7 mouse cellular contexts compared by ENCODE assay signal in the genomic region with DNA sequence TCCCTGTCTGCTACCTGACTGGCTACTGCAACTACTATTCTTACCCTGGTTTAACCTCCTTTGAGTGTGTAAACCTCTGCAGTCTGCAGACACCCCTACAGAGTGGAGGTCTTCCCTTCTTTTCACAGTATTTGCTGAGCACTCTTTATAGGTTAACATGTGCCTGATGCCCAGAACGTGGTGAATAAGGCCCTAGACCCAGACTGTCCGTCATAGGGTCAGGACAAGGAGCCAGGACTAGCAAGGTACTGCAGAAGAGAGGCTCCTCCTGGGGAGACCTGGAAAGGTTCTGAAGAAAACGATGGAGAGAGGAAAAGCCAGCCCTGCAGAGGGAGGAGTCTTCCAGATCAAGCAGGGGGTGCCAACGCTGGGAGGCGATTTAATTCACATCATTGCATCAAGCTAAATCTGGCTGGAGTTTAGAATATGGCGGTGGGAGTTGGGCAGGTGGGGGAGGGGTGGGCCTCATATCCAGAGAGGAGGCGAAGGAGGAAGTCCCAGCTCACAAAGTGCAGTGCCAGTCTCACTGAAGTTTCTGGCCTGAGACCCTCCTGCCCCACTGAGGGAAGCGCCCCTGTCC. TPM values are rescaled to one million over a fixed set of nuclear protein-coding genes. Genes with fewer than 3 reads are reported as not detected.
DNase-seq lines count a peak whose midpoint lies in the region; ATAC-seq lines count a peak whose summit lies in the region.

No protein-coding gene starts in this region.

- H3K27me3 ChIP-seq in liver, embryonic 11.5 days (replicated peaks; ENCODE audit: control insufficient read depth, insufficient read depth, low read length): peaks cover 42% of the 10 kb centered on the region
- no peaks in the 10 kb centered on the region; the same call in 1 of the 2 replicates for H3K27me3 ChIP-seq in forebrain, embryonic 12.5 days
- H3K27me3 ChIP-seq in limb, embryonic 12.5 days: no peaks in the 10 kb centered on the region

- no peak overlapping the region for H3K27ac ChIP-seq in liver, embryonic 11.5 days (ENCODE audit: low read depth, low read length)
- H3K27ac ChIP-seq in forebrain, embryonic 12.5 days: peak overlapping the region; percentile 83
- H3K27ac ChIP-seq in limb, embryonic 12.5 days: peak overlapping the region; percentile 60

- H3K4me3 ChIP-seq in liver, embryonic 11.5 days (ENCODE audit: low read depth, low read length): peak overlapping the region; percentile 67
- H3K4me3 ChIP-seq in forebrain, embryonic 12.5 days (replicated peaks): peak overlapping the region; percentile 85
- H3K4me3 ChIP-seq in limb, embryonic 12.5 days (replicated peaks): peak overlapping the region; percentile 84

- no peak for DNase-seq in liver, embryonic 11.5 days (ENCODE audit: low spot score)
- no peak for DNase-seq in liver
- peak; percentile 26 for DNase-seq in retina, embryonic 14.5 days (ENCODE audit: low spot score)
- DNase-seq in cerebellum, postnatal 36 days: no peak
- no peak for DNase-seq in lung, postnatal 25 days (ENCODE audit: low spot score)

- H3K9ac ChIP-seq in liver, embryonic 11.5 days (ENCODE audit: low read depth, low read length): no peak overlapping the region; the same call in 1 of the 2 replicates
- H3K9ac ChIP-seq in forebrain, embryonic 12.5 days: peak overlapping the region; percentile 81; the same call in 1 of the 2 replicates
- H3K9ac ChIP-seq in limb, embryonic 12.5 days (replicated peaks): peak overlapping the region; percentile 86; the same call in 1 of the 2 replicates

- H3K9me3 ChIP-seq in liver, embryonic 11.5 days (ENCODE audit: control insufficient read depth, low read length): 0 out of 2 replicates have a peak, but pooled peaks cover 2% of the 10 kb centered on the region
- H3K9me3 ChIP-seq in forebrain, embryonic 12.5 days: peaks cover 6% of the 10 kb centered on the region; the same call in 1 of the 2 replicates
- peaks cover 7% of the 10 kb centered on the region; the same call in 1 of the 2 replicates for H3K9me3 ChIP-seq in limb, embryonic 12.5 days

- H3K4me1 ChIP-seq in liver, embryonic 11.5 days (replicated peaks; ENCODE audit: control insufficient read depth, insufficient read depth, low read length): peaks cover 14% of the 10 kb centered on the region
- H3K4me1 ChIP-seq in forebrain, embryonic 12.5 days: peaks cover 21% of the 10 kb centered on the region
- H3K4me1 ChIP-seq in limb, embryonic 12.5 days (replicated peaks): peaks cover 37% of the 10 kb centered on the region

- no peak for ATAC-seq in liver, embryonic 11.5 days (replicated peaks; ENCODE audit: low FRiP score)
- no peak for ATAC-seq in forebrain, embryonic 12.5 days (ENCODE audit: low FRiP score)
- ATAC-seq in limb, embryonic 12.5 days (ENCODE audit: insufficient number of reproducible peaks, insufficient read depth, low FRiP score, low TSS enrichment, low read depth): no peak

- WGBS in liver, embryonic 11.5 days: 26% methylated on average over 8 of the region's 8 CpGs
- 24% methylated on average over 8 of the region's 8 CpGs for WGBS in forebrain, embryonic 12.5 days
- WGBS in limb, embryonic 12.5 days: 30% methylated on average over 8 of the region's 8 CpGs

- peak overlapping the region; percentile 98 for H3K4me2 ChIP-seq in liver, embryonic 11.5 days
- peak overlapping the region; percentile 94 for H3K4me2 ChIP-seq in forebrain, embryonic 12.5 days
- H3K4me2 ChIP-seq in limb, embryonic 12.5 days: peak overlapping the region; percentile 99

- H3K36me3 ChIP-seq in liver, embryonic 11.5 days (ENCODE audit: control insufficient read depth, insufficient read depth, low read length): no peaks in the 10 kb centered on the region
- H3K36me3 ChIP-seq in forebrain, embryonic 12.5 days (replicated peaks): no peaks in the 10 kb centered on the region
- H3K36me3 ChIP-seq in limb, embryonic 12.5 days: no peaks in the 10 kb centered on the region

RNA-seq across cellular contexts. Expression of a gene that starts 2.0 kb away (rescaled TPM):
- polyA plus RNA-seq in liver, embryonic 11.5 days (2014; fragmentation: Nextera tagmentation; extraction: Ambion mirVana): 12.0 and 15.0 TPM in 2 replicates
- 14.1 and 14.4 TPM in 2 replicates for polyA plus RNA-seq in forebrain, embryonic 12.5 days (2016; fragmentation: Nextera tagmentation; extraction: Ambion mirVana)
- polyA plus RNA-seq in limb, embryonic 12.5 days (2016; fragmentation: Nextera tagmentation; extraction: Ambion mirVana): 15.7 and 18.2 TPM in 2 replicates

RNA-seq across cellular contexts. Expression of a gene that starts 37.7 kb away (rescaled TPM):
- 4.8 and 5.5 TPM in 2 replicates for polyA plus RNA-seq in liver, embryonic 11.5 days (2014; fragmentation: Nextera tagmentation; extraction: Ambion mirVana)
- 40.0 and 40.8 TPM in 2 replicates for polyA plus RNA-seq in forebrain, embryonic 12.5 days (2016; fragmentation: Nextera tagmentation; extraction: Ambion mirVana)
- 6.2 and 6.4 TPM in 2 replicates for polyA plus RNA-seq in limb, embryonic 12.5 days (2016; fragmentation: Nextera tagmentation; extraction: Ambion mirVana)
